Mouse (Mus musculus) retina, embryonic 14.5 days (tissue): Measurements from ENCODE around the gene Dbr1.
"Not testable (repeated sequence)": the region's sequence is repeated elsewhere in the genome, so short reads cannot be mapped to it uniquely, and the experiment has no call there.

Source experiments
- DNase-seq: peaks from one replicate; pipeline ENCODE4 v3.0.0-alpha.2; 2015; ENCODE audit warnings: low spot score

The Dbr1 gene

GRCm38 (mm10) chr9:99575677-99576480 lies at the start of gene Dbr1:
Gene Dbr1, plus strand, starts transcription at chr9:99575799.
- DNase-seq = peak; percentile 93

- no peak for DNase-seq
Measured at GRCm38 (mm10) chr9:99531865-99532264, 43.7 kb upstream of the Dbr1 start.

DNA sequence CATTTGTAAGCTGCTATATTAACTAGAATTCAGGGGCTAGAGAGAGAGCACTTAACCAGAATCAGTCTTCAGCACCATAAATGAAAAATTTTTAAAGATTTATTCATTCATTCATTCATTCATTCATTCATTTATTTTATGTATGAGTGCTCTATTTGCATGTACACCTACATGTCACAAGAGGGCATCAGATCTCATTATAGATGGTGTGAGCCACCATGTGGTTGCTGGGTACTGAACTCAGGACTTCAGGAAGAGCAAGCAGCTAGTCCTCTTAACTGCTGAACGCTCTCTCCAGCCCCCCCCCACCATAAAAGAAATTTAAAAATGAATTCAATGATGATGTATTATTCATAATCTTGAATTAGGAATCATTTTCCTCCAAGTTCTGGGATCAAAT lies 29.3 kb upstream of the Dbr1 start:
- no peak for DNase-seq

- DNase-seq = no peak
Measured at GRCm38 (mm10) chr9:99552068-99552467, 23.5 kb upstream of the Dbr1 start.

DNA sequence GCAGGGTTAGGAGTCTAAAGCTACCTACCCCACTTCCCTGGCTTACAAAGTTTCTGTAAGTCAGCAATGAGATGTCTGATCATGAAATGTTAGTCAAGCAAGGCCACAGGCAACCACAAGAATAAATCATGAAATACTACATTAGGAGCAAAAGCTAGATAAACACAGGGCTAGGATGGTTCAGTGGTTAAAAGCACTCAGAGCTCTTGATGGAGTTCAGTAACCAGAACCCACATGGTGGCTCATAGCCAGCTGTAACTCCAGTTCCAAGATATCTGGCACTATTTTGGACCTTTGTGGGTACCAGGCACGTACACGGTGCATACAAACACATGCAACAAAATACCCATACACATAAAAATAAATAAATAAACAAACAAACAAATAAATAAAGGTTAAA lies 22.6 kb upstream of the Dbr1 start:
- DNase-seq = no peak

GRCm38 (mm10) chr9:99554052-99554451 lies 21.5 kb upstream of the Dbr1 start:
- no peak for DNase-seq

- no peak for DNase-seq
Measured at GRCm38 (mm10) chr9:99555253-99555652, 20.3 kb upstream of the Dbr1 start.

DNA sequence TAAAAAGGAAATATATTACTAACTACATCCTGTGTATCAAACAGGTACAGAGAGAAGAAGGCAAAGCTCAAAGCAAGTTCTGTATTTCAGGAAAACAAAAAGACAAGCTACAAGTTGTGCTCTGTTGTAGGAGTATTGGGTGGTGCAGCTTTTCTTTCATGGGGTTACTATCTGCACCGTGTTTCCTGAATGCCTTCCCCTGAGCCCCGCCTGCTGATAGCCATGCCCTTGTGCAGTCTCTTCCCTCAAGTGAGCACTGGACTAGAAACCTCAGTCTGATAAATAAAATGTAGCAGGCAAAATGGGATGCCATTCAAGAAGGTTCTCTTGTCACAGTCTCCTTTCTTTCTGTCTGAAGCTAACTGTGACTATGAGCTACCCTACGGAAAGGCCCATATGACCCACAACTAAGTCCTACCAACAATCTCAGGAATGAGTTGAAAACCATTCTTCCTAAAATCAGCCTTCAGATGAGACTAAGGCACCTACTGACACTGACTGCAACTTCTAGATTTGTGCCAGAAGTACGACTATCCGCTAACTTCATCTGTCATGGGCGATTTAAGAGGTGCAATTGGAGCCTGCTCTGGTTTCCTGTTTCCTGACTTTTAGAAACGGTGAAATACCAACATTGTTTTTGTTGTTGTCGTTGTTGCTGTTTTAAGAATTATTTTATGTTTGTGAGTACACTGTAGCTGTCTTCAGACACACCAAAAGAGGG lies 17.9 kb upstream of the Dbr1 start:
- no peak for DNase-seq

DNA sequence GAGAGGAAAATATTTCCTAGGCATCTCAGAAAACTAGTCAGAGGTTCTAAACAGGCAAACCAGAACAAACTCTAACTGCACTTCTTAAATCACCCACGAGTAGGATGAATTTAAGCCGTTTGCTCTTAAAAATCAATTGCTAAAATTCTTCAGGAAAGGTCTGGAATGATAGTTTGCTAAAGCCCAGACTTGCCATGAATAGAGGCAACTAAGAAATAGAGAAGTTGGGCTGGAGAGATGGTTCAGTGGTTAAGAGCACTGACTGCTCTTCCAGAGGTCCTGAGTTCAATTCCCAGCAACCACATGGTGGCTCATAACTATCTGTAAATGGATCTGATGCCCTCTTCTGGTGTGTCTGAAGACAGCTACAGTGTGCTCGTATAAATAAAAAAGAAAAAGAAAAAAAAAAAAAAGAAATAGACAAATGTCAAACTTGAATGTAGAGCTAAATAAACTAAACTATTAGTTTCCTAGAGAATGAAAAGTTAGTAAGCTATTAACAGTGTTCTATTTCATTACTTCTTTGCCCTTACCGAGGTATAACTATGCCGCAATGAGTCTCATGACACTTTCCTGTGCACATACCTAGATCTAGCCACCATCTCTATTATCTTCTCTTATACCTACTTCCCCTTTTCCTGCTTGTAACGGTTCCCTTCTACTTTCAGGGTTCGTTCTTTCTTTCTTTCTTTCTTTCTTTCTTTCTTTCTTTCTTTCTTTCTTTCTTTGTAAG lies 16.6 kb upstream of the Dbr1 start:
- no peak for DNase-seq

DNA sequence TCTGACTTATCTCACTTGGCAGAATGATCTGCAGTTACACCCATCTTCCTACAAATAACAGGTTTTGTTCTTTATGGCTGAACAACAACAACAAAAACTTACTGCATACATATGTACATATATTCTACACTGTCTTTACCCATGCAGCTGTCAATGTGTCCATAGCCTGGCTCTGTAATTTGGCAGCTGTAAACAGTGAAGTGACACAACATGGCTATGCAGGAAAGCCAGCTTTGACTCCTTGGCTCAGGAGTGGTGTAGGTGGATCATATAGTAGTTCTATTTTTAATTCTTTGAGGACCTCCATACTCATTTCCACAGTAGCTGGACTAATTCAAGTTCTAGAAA lies 16.1 kb upstream of the Dbr1 start:
- no peak for DNase-seq

DNA sequence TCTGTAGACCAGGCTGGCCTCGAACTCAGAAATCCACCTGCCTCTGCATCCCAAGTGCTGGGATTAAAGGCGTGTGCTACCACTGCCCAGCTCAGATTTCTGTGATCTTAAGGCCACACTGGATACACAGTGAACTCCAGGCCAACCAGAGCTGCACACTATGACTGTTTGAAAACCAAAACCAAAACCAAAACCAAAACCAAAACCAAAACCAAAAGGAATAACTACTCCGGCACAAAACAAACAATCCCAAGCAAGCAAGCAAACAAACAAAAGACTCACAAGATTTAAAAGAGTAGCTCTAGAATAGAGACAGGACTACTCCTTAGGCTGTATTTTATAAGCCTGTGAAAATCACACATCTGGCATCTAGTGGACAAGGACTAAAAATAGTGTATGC lies 15.2 kb upstream of the Dbr1 start:
- no peak for DNase-seq

DNA sequence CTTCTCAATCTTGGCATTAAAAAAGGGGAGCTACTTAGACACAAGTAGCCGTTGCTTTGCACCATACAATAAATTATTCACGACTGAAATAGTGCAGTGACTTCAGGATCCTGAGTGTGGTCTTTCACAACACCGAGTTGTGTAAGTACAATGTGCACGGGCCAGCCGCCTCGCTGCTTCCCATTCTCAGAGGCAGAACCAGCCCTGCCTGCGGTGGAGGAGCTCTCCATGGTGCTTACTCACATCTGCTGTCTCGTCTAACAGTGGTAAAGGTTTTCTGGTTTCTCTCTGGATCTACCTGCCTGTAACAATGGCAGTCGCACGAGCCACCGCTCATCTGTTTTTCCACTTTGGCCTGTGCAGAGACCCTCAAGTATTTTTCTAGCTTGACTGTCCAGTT lies 11.9 kb upstream of the Dbr1 start:
- peak; percentile 57 for DNase-seq

DNA sequence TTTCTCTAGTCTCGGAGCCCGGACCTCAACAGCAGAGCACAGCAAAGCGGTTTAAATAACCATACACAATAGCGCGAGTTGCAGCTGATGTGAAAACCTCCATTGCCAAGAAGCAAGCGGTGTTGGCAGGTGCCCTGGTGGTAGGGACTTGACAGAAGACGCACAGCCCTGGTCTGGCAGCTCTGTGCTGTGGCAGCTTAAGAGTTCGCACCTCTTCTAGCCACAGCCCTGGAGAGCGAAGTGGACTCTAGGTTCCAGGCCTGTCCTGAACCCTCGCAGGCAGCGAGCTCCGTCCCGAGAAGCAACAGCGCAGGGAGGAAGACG lies 7.6 kb upstream of the Dbr1 start:
- DNase-seq = no peak

GRCm38 (mm10) chr9:99568347-99569070 lies 7.1 kb upstream of the Dbr1 start, which contains the start of gene Armc8:
Gene Armc8, minus strand, starts transcription at chr9:99568899.
- peak; percentile 95 for DNase-seq

GRCm38 (mm10) chr9:99569071-99569397 lies 6.6 kb upstream of the Dbr1 start:
- DNase-seq = no peak

GRCm38 (mm10) chr9:99580655-99581054 lies 5.1 kb downstream of the Dbr1 start:
- peak; percentile 80 for DNase-seq

- DNase-seq = peak; percentile 84
Measured at GRCm38 (mm10) chr9:99587505-99588202, 12.1 kb downstream of the Dbr1 start.

DNA sequence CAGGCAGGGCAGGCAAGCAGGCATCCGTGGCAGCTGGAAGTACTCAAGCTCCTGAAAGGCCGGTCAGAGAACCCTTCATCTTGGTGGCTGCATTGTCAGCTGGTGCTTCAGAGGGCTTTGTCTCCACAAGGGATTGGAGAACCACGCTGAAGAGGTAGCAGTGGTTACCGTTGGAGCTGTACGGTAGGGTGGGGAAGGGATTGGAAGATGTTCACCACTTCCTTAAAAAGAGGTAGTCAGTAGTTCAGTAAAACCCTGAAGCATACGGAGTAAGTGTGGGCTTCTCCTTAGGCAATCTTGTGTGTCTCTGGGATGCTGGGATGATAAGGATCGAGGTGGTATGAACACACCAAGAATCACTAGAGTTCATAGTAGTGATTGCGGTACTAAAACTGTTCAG lies 15.5 kb downstream of the Dbr1 start:
- DNase-seq = no peak

- DNase-seq = not testable (repeated sequence)
Measured at GRCm38 (mm10) chr9:99599127-99599526, 23.5 kb downstream of the Dbr1 start.

GRCm38 (mm10) chr9:99603566-99603965 lies 28.0 kb downstream of the Dbr1 start:
- peak; percentile 25 for DNase-seq

DNA sequence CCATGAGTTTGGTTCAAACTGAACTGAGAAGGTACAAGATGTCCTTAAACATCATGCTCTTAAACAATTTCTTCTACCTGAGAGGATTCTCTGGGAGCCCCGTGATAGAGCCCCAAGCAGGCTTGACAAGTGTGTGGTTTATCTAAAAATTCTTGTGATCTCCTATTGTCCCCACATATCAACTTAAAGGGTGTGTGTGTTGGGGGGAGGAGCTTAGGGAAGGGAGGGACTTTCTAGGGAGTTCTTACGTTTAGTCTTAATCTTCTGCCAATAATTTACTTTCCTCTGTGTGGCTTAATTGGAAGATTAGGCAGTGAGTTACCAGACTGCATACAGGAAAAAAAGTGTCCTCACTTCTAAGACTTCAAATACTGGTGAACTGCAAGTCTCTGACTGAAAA lies 36.6 kb downstream of the Dbr1 start, which contains the start of gene A4gnt:
A4gnt (plus strand) TSS at position 301 of the 400 bp plus-strand sequence.
- DNase-seq = no peak

GRCm38 (mm10) chr9:99619688-99620087 lies 44.1 kb downstream of the Dbr1 start:
- DNase-seq = no peak
